Mouse (Mus musculus) natural killer cell, adult 2 months (primary cell): ENCODE data around the gene Klb.
A peak's percentile ranks its signal among the peaks of the same experiment; 100 is the strongest.
"Not testable (repeated sequence)": the region's sequence is repeated elsewhere in the genome, so short reads cannot be mapped to it uniquely, and the experiment has no call there.

Experiments used
- DNase-seq, 2 experiments: peaks; one replicate each; pipeline ENCODE4 v3.0.0; 2022; ENCODE audit warnings: low spot score in 2 of 2

Klb gene

DNA sequence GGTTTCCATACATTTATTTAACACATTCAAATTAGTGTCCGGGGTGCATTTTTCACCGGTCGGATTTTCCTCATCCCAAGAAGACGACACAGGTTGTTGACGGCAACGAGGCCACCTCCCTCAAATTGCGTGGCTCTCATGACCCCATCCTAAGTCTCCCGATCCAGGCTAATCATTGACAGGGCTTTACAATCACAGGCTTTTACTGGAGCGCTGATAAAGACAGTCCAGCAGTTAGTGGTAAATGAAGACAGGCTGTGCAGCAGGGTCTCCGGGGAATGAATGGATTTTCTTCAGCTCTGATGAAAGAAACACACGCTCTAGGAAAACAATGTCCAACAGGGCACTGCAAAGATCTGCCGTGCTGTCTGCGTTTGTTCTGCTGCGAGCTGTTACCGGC is at the start of gene Klb:
TSS of gene Klb (plus strand) at position 147 of the 400 bp plus-strand sequence.
- no peak for DNase-seq

- not testable (repeated sequence) for DNase-seq
Measured at GRCm38 (mm10) chr5:65299623-65300022, 48.5 kb upstream of the Klb start.

GRCm38 (mm10) chr5:65300121-65300520 is 48.0 kb upstream of the Klb start:
- no peak for DNase-seq

- no peak for DNase-seq
Measured at GRCm38 (mm10) chr5:65305516-65305915, 42.6 kb upstream of the Klb start.

- no peak for DNase-seq
Measured at GRCm38 (mm10) chr5:65308208-65308607, 39.9 kb upstream of the Klb start.

DNA sequence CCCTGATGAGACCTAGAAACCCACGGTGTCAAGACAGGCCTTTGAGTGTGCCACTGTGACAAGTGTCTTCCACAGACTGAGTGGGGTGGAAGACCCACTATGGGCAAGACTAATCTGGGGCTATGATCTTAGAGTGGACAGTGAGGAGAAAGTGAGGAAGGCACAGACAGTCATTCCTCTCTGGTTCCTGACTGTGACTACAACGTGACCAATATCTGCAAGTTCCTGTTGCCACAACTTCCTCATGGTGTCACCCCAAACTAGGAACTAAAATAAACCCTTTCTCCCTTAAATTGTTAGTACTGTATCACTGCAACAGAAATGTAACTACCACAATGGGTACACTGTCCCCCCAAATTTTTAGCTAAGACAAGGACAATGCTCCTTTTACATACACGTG is 39.2 kb upstream of the Klb start:
- DNase-seq = no peak

DNA sequence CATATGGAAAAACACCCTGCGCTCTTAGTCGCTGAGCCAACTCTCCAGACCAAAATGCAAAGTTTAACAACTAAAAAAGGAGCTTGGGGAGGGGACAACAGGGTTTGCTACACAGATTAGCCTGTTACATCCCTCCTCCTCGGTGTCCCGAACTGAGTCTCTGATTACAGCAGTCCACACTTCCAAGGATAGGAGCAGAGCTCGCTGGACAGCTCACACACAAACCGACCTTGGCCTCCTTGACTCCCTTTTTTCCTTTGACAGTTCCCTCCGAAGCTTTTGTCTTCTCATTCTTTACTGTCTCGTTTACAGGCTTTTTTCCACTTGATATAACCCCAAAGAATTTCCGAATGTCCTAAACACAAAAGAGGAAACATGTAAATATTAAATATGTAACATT is 28.9 kb upstream of the Klb start:
- no peak for DNase-seq

GRCm38 (mm10) chr5:65322165-65322564 is 25.9 kb upstream of the Klb start:
- peak in 1 of 2 experiments; percentile 73 for DNase-seq

- DNase-seq = no peak
Measured at GRCm38 (mm10) chr5:65324271-65324670, 23.8 kb upstream of the Klb start.

DNA sequence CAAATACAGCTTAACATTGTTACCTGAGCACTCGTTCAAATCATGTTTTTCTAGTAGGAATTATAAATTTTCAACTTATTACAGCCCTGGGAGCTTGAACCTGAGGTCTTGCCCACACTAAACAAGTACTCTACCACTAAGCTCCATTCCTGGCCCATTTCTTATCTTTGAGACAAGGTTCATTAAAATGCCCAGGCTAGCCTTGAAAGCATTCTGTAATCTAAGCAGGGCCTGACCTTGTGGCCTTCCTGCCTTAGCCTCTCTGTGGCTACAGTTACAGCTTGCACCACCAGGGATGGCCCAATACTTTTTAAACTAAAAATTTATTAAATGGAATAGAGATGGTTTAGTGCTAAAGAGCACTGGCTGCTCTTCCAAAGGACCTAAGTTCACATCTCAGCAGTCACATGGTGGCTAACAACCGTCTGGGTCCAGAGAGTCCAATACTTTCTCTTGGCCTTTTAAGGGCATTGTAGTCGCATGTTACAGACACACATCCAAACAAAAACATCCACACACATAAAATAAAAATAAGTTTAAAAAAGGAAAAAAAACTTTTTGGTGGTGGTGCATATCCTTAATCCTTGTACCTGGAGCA is 23.3 kb upstream of the Klb start:
- DNase-seq = no peak

DNA sequence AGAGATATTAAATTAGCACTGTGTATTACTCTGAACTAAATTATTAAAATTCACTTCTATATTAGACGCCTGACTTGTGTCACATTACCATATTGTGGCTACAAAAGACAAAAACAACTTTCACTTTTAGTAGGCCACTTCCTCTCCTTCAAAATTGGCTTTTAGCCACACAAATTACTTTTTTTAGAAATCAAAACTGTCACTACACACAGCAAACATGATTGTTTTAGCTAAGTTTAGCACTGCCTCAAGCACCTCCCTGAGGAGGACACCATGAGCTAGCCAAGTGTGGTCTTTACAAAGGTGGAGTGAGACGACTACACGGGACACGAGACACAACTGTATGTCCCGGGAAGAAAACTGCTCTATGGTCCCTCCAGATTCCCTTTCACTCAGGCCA is 21.9 kb upstream of the Klb start:
- DNase-seq = peak; percentile 25 to 40

DNA sequence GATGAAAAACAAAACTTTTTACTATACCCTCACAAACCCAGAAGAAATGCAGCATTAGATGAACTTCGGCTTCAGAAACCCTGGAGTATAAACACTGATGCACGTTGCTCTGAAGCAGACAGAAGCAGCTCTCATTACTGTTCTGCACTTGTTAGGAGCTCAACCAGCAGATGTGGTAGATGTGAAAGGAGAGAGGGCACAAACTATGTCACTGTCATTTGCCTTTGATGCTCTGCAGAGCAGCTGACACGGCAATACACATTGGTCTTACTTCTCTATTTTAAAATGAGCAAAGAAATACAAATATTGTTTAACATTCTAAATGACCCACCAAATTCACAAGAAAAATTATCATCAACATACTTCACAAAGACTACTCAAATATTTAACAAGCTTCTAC is 18.1 kb upstream of the Klb start:
- DNase-seq = no peak

GRCm38 (mm10) chr5:65334788-65335187 is 13.3 kb upstream of the Klb start:
- no peak for DNase-seq

DNA sequence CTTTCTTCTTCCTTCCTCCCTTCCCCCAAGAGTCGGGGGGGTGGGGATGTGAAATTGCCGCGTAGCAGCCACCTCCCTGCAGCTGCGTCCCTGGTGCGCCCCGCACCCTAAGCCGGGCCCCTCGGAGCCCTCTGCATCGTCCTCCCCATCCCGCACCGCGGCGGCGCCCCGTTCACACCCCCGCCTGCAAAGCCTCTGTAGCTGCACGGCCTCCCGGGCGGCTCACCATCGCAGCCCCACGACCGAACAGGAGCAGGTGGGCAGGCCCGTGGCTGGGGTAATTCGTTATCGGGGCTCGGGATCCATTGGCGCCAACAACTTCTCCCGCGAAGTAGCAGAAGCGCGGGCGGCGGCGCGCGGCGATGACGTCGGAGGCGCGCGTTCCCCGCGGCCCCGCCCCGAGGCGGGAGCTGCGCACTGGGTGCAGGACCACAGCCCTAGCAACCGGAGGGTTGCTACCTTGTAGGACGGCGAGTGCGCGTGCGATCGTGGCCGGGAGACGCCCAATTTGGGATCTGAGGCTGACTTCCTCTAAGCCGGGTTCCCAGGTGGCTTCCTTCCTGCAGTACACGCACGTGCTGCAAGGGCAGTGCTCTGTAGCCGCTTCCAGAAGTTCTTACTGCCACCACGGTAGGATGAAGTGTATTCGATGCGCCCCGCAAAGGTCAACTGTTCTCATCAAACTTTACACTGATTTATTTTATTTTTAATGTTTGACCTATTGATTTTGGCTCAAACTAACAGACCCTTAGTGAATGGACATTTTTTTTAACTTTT is 12.6 kb upstream of the Klb start, which contains the start of gene Rfc1:
TSS of gene Rfc1 (minus strand) at position 373 of the 777 bp plus-strand sequence.
- DNase-seq = peak; percentile 66 to 80

- DNase-seq = no peak
Measured at GRCm38 (mm10) chr5:65336075-65336355, 12.1 kb upstream of the Klb start.

DNA sequence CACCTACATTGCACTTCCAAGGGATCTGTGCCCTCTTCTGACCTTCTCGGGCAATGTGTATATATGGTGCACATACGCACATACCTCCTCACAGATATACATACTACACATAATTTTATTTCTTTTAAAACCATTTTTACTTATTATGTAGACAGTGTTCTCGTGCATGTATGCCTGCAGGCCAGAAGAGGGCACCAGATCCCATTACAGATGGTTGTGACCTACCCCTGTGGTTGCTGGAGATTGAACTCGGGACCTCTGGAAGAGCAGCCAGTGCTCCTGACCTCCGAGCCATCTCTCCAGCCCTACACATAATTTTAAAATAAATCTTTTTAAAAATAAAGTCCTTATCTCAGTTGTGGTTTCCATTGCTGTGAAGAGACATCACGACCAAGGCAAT is 9.7 kb upstream of the Klb start:
- no peak for DNase-seq

- DNase-seq = no peak
Measured at GRCm38 (mm10) chr5:65340167-65340566, 7.9 kb upstream of the Klb start.

GRCm38 (mm10) chr5:65350508-65350907 is 2.4 kb downstream of the Klb start:
- DNase-seq = no peak

GRCm38 (mm10) chr5:65354097-65354496 is 6.0 kb downstream of the Klb start:
- DNase-seq = no peak

- no peak for DNase-seq
Measured at GRCm38 (mm10) chr5:65354985-65355384, 6.9 kb downstream of the Klb start.

DNA sequence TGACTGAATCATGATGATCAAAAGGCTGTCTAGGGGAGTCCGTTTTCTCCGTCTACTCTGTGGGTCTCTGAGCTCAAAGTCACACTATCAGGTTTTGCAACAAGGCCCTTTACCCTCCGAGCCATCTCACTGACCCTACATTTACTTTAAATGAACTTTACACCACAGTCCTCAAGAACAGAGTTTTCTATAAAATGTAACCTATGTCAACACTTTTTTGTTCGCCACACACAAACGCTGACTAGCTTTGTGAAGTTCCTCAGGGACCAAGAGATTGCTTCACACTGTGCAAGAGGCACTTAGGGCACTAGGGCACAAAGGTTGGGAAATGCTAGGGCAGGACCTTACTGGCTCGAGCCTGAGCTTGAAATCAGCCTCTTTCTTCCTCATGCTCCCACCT is 8.7 kb downstream of the Klb start:
- DNase-seq = no peak

- DNase-seq = no peak
Measured at GRCm38 (mm10) chr5:65357771-65358170, 9.7 kb downstream of the Klb start.

DNA sequence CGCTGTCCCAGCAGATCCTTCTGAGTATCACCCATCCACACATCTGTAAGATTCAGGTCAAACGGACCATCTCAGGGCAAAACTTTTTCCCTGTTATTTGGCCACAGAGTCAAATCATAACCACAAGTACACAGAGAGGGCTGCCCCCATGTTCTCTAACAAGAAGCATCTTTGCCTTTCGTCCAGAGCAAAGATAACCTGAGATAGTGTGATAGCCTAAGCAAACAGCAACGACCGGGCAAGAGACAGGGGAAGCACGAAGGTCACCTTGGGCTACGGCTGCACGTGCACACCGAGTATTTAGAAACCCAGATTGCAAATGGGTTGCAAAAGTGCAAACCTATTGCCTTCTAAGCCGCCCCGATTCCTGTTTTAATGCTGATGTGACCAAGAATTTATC is 19.7 kb downstream of the Klb start:
- DNase-seq = no peak

- DNase-seq = no peak
Measured at GRCm38 (mm10) chr5:65371551-65371950, 23.4 kb downstream of the Klb start.
